Mouse (Mus musculus): ENCODE results near the gene Zmiz1. TPM values are rescaled to one million over a fixed set of nuclear protein-coding genes. Genes with fewer than 3 reads are reported as not detected.
A peak's percentile ranks its signal among the peaks of the same experiment; 100 is the strongest.

Zmiz1 gene
- total RNA-seq, 2 experiments from 2014 or later, result 67.0 to 78.5 TPM

DNA sequence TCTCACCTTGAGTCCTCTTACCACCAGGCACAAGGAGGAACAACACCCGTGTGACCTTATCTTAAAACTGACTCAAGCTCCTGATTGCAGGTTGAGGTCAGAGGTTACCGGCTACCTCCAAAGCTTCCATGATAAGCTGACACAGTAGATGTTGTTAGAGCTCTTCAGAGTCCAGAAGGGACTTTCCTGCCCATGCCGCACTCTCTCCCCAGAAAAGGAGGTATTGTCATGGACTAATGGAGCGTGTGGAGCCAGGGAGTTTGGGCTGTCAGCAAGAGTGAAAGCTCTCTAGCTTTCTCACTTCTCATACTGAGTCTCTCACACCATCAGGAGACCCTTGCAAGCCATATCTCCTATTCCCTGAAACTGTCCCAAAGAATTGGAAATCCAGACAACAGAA, 158.3 kb downstream of the Zmiz1 start:
- no peak for DNase-seq

GRCm38 (mm10) chr14:25619066-25619762, 160.2 kb downstream of the Zmiz1 start:
- DNase-seq, result no peak

GRCm38 (mm10) chr14:25620766-25621165, 161.8 kb downstream of the Zmiz1 start:
- no peak for DNase-seq

DNA sequence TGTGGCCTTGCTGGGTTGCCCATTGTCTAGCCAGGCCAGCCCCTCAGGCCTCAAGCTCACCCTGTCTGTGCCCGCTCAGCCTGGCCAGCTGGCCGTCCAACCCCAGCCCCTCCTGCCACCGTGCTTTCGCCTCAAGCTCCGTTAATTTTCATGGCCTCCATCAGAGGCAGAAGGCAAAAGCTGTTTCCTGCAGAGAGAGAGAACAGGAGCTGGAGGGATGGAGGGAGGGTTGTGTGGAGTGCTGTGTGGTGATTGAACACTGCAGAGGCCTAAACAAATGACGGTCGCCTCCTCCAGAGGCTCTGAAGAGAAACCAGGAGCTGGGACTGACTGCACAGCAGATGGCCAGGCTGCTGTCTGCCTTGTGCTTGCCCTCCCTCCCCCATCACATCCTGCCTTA, 164.7 kb downstream of the Zmiz1 start:
- DNase-seq, result no peak

- no peak for DNase-seq
These were observed 165.7 kb downstream of the Zmiz1 start for GRCm38 (mm10) chr14:25624659-25625058.

DNA sequence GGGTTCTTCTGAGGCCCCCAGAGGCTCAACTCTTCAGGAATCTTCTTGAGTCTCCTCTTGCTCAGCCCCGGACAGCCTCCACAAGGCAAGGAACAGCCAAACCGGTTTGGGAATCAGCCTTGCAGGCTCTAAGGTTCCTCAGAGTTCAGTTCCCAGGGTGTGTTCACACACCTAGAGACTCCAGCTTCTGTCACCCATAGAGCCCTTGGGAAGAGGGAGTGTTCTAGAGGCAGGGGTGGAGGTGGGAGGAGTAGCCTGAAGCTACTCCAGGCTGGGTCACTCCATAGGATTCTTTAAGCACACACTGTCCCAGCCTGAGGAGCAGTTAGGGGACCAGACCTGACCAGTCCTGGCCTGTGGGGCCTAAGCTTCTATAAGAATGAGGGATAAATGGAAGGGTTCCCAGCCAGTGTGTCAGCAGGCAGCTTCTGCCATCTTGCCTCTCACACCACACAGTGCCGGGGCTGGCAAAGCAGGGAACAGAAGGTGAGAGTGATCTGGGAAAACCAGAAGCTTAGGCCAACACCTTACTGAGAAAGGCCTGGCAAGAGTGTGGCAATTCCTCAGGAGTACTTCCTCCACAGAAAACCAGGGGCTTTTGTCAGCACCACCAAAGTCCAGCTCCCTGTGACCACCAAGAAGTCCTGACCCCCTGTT, 168.7 kb downstream of the Zmiz1 start:
- DNase-seq, result no peak

GRCm38 (mm10) chr14:25628448-25629099, 169.6 kb downstream of the Zmiz1 start:
- no peak for DNase-seq

DNA sequence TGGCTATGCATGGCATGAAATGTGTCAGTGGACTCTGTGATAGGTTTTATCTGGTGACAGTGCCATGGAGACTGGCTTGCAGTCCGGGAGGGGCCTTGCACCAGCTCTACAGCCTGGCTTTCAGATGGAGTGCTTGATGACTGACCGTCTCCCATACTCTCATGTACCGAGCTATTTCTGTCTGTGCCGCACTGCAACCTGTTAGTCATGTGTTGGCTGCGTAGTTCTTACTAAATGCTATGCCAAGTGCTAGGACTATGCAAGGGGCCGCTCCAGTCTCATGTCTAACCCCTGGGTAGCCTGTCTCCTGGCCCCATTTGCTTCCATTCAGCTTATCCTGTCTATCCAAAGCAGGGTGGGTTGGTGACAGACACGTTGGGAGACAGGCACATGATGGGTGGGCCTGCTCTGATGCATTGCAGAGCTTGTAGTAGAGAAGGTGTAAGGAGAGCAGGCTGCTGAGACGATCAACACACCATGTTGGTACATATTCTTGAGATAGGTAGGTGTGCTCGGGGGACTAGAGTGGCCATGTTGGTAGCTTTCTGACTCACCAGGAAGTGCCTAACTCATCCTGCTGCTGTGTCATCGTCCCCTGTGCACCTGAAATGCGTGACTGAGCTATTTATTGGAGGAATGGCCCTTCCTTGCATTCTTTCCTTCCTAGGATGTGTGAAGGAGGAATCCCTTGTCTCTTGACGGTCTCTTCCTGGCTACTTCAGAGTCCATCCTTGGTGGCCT, 171.1 kb downstream of the Zmiz1 start:
- DNase-seq, result peak; percentile 50

GRCm38 (mm10) chr14:25630647-25631409, 171.8 kb downstream of the Zmiz1 start:
- DNase-seq, result no peak

- no peak for DNase-seq
These were observed 172.5 kb downstream of the Zmiz1 start for GRCm38 (mm10) chr14:25631481-25631880.

GRCm38 (mm10) chr14:25633539-25634300, 174.7 kb downstream of the Zmiz1 start:
- DNase-seq, result peak; percentile 53

- peak; percentile 36 for DNase-seq
These were observed 175.3 kb downstream of the Zmiz1 start for GRCm38 (mm10) chr14:25634328-25634727.

GRCm38 (mm10) chr14:25635746-25636145, 176.8 kb downstream of the Zmiz1 start:
- DNase-seq, result no peak

GRCm38 (mm10) chr14:25636297-25636696, 177.3 kb downstream of the Zmiz1 start:
- DNase-seq, result peak; percentile 45

- DNase-seq, result no peak
These were observed 180.3 kb downstream of the Zmiz1 start for GRCm38 (mm10) chr14:25639120-25639758.

DNA sequence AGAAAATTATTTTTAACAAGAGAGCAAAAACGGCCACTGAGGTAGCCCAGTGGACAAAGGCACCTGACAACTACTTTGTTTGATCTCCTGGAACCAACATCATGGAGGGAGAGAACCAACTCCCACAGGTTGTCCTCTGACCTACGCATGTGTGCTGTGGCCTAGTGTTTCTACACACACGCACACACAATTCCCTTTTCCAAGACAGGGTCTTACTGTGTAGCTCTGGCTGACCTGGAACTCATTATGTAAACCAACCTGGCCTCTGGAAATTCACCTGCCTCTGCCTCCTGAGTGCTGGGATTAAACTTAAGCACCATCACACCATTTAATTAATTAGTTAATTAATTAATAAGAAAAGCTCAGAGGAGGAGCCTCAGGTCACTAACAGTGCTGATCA, 181.0 kb downstream of the Zmiz1 start:
- DNase-seq, result no peak

- peak; percentile 57 for DNase-seq
These were observed 181.6 kb downstream of the Zmiz1 start for GRCm38 (mm10) chr14:25640421-25641056.

DNA sequence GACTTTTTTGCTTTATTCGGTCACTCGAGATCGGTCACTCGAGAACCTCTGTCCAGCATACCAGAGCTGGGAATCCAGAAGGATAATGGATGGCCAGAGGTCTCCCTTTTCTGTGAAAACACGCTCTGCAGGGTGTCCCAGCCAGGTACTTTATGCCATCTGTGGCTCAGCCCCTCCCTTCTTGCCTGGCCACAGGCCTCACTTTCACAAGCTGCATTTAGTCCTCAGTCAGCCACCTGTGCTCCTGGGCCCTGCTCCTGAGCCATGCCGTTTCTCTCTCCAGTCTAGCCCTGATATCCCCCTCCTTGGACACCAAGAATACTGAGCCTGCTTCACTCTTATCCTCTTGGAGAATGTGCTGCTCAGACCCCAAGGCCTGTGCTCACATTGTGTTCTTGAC, 182.1 kb downstream of the Zmiz1 start:
- no peak for DNase-seq

DNA sequence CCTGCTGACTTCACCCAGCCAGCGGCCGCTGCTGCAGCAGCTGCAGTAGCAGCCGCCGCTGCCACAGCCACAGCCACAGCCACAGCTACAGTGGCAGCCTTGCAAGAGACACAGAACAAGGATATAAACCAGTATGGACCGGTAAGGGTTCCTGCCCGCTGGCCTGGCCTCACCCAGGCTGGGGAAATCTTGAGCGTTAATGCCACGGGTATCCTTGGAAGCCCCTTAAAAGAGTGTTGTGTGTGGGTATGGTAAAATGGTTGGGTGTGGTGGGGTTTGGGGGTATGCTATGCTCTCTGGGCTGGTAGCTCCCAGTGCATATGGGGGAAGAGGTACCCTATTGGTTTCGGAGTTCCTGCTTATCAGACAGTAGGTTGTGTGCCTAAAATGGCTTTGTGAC, 186.7 kb downstream of the Zmiz1 start:
- DNase-seq, result no peak

DNA sequence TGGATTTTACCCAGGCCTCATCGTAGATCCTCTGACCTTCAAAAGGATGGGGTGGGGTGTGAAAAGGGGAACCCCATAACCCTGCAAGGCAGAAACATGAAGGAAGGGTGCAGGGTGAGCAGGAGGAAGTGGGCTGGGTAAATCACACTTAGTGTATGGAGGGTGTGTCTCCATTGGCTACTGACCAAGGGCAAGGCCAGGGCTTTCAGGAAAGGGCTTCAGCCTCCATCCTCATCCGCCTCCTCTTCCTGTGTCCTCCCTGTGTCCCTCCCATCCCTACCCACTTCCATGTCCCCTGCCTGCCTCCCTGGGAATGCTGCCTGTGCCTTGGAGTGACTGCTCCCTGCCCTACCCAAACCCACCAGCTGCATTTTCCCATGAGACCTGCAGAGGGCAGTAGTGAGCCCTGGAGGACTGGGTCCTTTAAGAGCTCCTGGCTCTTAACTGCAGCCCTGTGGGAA, 187.2 kb downstream of the Zmiz1 start:
- DNase-seq, result peak; percentile 85
